Mouse (Mus musculus) liver, postnatal 0 days (tissue): ENCODE measurements around the gene Tmprss11d. TPM values are rescaled to one million over a fixed set of nuclear protein-coding genes. Genes with fewer than 3 reads are reported as not detected.
A peak's percentile ranks its signal among the peaks of the same experiment; 100 is the strongest.

Experiments
- ATAC-seq: fragments of 200-750 bp; cut with Nextera tagmentation; 2 replicates; pipeline ENCODE4 v1.8.0; 2017; ENCODE audit warnings: mild to moderate bottlenecking, moderate library complexity
- DNase-seq: peaks from one replicate; pipeline ENCODE4 v3.0.0-alpha.2; 2016
- H3K27ac ChIP-seq: fragments of 300-500 bp; sonication (generic); 2 replicates; pipeline ENCODE4 v1.5.1; 2014; ENCODE audit warnings: antibody characterized with exemption, moderate library complexity, mild to moderate bottlenecking, low read depth
- H3K27me3 ChIP-seq: fragments of 300-500 bp; sonication (generic); 2 replicates; pipeline ENCODE4 v1.6.1; 2014; ENCODE audit warnings: low read length, control low read depth, mixed read lengths; ENCODE audit not compliant: insufficient read depth
- H3K36me3 ChIP-seq: fragments of 300-500 bp; sonication (generic); replicated peaks from 2 replicates; pipeline ENCODE4 v1.6.1; 2014; ENCODE audit warnings: mild to moderate bottlenecking, control low read depth, low read length, moderate library complexity, mixed read lengths; ENCODE audit not compliant: insufficient read depth
- H3K4me1 ChIP-seq: fragments of 300-500 bp; sonication (generic); 2 replicates; pipeline ENCODE4 v1.6.1; 2014; ENCODE audit warnings: antibody characterized with exemption, mild to moderate bottlenecking, control low read depth; ENCODE audit not compliant: insufficient read depth
- H3K4me2 ChIP-seq: fragments of 300-500 bp; sonication (generic); 2 replicates; pipeline ENCODE4 v1.6.1; 2014; ENCODE audit warnings: low read depth, mild to moderate bottlenecking, low read length, moderate library complexity, mixed read lengths
- H3K4me3 ChIP-seq: fragments of 300-500 bp; sonication (generic); 2 replicates; pipeline ENCODE4 v1.5.1; 2014; ENCODE audit warnings: low read depth, low read length
- H3K9ac ChIP-seq: fragments of 300-500 bp; sonication (generic); replicated peaks from 2 replicates; pipeline ENCODE4 v1.6.1; 2014; ENCODE audit warnings: mild to moderate bottlenecking, moderate library complexity
- H3K9me3 ChIP-seq: fragments of 300-500 bp; sonication (generic); 2 replicates; pipeline ENCODE4 v1.6.1; 2016; ENCODE audit warnings: mild to moderate bottlenecking, control low read depth, low read length, mixed read lengths
- CTCF ChIP-seq: sonication (generic); IDR thresholded peaks from 2 replicates; pipeline ENCODE4 v1.5.1; 2016; ENCODE audit warnings: antibody characterized with exemption, low read depth
- EP300 ChIP-seq: IDR thresholded peaks from 2 replicates; pipeline ENCODE4 v1.6.1; 2016; ENCODE audit warnings: antibody characterized with exemption, low read depth, mild to moderate bottlenecking
- WGBS: fragments of 180-500 bp; shearing (Covaris S2); extraction: QIAGEN DNeasy Blood & Tissue Kit; methylation state at CpG from one replicate; pipeline ENCODE4 v1.1.7; 2014; ENCODE audit not compliant: insufficient replicate concordance; 5-methylcytosine and 5-hydroxymethylcytosine counted together
- polyA plus RNA-seq: library from polyadenylated mRNA; unstranded; fragments of >200 nt; fragmentation: Nextera tagmentation; extraction: Ambion mirVana; gene quantifications from 2 replicates; pipeline ENCODE4 v1.2.1, GENCODE M21; 2015

Tmprss11d gene
- polyA plus RNA-seq: not detected in 2 replicates

GRCm38 (mm10) chr5:86373320-86373719 is at the start of gene Tmprss11d:
Gene Tmprss11d (minus strand): TSS chr5:86373420.
- 53% methylated on average over 3 of the region's 3 CpGs for WGBS
- ATAC-seq (no peak), DNase-seq (no peak)
- no peak within 1 kb of the TSS for H3K27ac ChIP-seq
- H3K9ac ChIP-seq: no peak within 1 kb of the TSS
- no peak for TF ChIP-seq EP300
- TF ChIP-seq CTCF: no peak
- H3K4me3 ChIP-seq: no peak within 1 kb of the TSS
- H3K9me3 ChIP-seq: no peaks in the 10 kb centered on the region
- H3K4me2 ChIP-seq: no peak within 1 kb of the TSS
- H3K27me3 ChIP-seq: no peaks in the 10 kb centered on the region
- no peaks in the 10 kb centered on the region for H3K4me1 ChIP-seq
- H3K36me3 ChIP-seq: no peaks in the 10 kb centered on the region

- H3K9ac ChIP-seq: no peak overlapping the region
- H3K4me2 ChIP-seq: no peak overlapping the region
- H3K4me3 ChIP-seq: no peak overlapping the region
- H3K27me3 ChIP-seq: no peaks in the 10 kb centered on the region
- no peaks in the 10 kb centered on the region for H3K4me1 ChIP-seq
- TF ChIP-seq EP300 (no peak), CTCF (no peak)
- WGBS: 52% methylated on average over 3 of the region's 3 CpGs
- H3K9me3 ChIP-seq: no peaks in the 10 kb centered on the region
- DNase-seq: no peak
- H3K36me3 ChIP-seq: no peaks in the 10 kb centered on the region
- ATAC-seq: no peak
- no peak overlapping the region for H3K27ac ChIP-seq
Observed at GRCm38 (mm10) chr5:86421323-86422028, 48.3 kb upstream of the Tmprss11d start.

GRCm38 (mm10) chr5:86419494-86419893 is 46.3 kb upstream of the Tmprss11d start:
- Histone ChIP-seq H3K27me3 (no peaks in the 10 kb centered on the region), H3K4me1 (no peaks in the 10 kb centered on the region), H3K4me2 (no peak overlapping the region), H3K27ac (no peak overlapping the region), H3K9ac (no peak overlapping the region), H3K4me3 (no peak overlapping the region), H3K36me3 (no peaks in the 10 kb centered on the region), H3K9me3 (no peaks in the 10 kb centered on the region)
- 22% methylated on average over 4 of the region's 4 CpGs for WGBS
- ATAC-seq (no peak), DNase-seq (no peak)
- TF ChIP-seq EP300: no peak
- peak; percentile 16; the same call in 1 of the 2 replicates for TF ChIP-seq CTCF

- TF ChIP-seq EP300: no peak
- TF ChIP-seq CTCF: no peak
- no peaks in the 10 kb centered on the region for H3K27me3 ChIP-seq
- no peaks in the 10 kb centered on the region for H3K4me1 ChIP-seq
- ATAC-seq (no peak), DNase-seq (no peak)
- H3K4me3 ChIP-seq: no peak overlapping the region
- no peaks in the 10 kb centered on the region for H3K36me3 ChIP-seq
- H3K9ac ChIP-seq: no peak overlapping the region
- no peaks in the 10 kb centered on the region for H3K9me3 ChIP-seq
- H3K4me2 ChIP-seq: no peak overlapping the region
- H3K27ac ChIP-seq: no peak overlapping the region
- 71% methylated on average over 7 of the region's 7 CpGs for WGBS
Observed at GRCm38 (mm10) chr5:86414280-86414679, 41.1 kb upstream of the Tmprss11d start.

GRCm38 (mm10) chr5:86410815-86411214 is 37.6 kb upstream of the Tmprss11d start:
- 24% methylated on average over 3 of the region's 3 CpGs for WGBS

GRCm38 (mm10) chr5:86407941-86408340 is 34.7 kb upstream of the Tmprss11d start:
- DNase-seq (no peak), ATAC-seq (no peak)
- no peak for TF ChIP-seq EP300
- TF ChIP-seq CTCF: no peak
- no peaks in the 10 kb centered on the region for H3K4me1 ChIP-seq
- H3K36me3 ChIP-seq: no peaks in the 10 kb centered on the region
- H3K27ac ChIP-seq: no peak overlapping the region
- 69% methylated on average over 2 of the region's 2 CpGs for WGBS
- no peak overlapping the region for H3K9ac ChIP-seq
- no peak overlapping the region for H3K4me3 ChIP-seq
- H3K27me3 ChIP-seq: no peaks in the 10 kb centered on the region
- no peaks in the 10 kb centered on the region for H3K9me3 ChIP-seq
- no peak overlapping the region for H3K4me2 ChIP-seq

More at GRCm38 (mm10) chr5:86410815-86411214, 37.6 kb upstream of the Tmprss11d start:
- TF ChIP-seq CTCF (peak; percentile 55), EP300 (no peak)
- DNase-seq (no peak), ATAC-seq (no peak)
- Histone ChIP-seq H3K4me2 (no peak overlapping the region), H3K4me3 (no peak overlapping the region), H3K27me3 (no peaks in the 10 kb centered on the region), H3K4me1 (no peaks in the 10 kb centered on the region), H3K36me3 (no peaks in the 10 kb centered on the region), H3K9me3 (no peaks in the 10 kb centered on the region), H3K27ac (no peak overlapping the region), H3K9ac (no peak overlapping the region)
